Mouse (Mus musculus): ENCODE measurements at regions not wholly inside any gene's neighbourhood (a gene's known extent, or its start where the extent isn't known, plus 50 kb on each side); places are given as distances from the start of the nearest gene placed in this dataset.

- ATAC-seq (replicated peaks; ENCODE audit: insufficient number of reproducible peaks, low FRiP score, low TSS enrichment, poor library complexity, severe bottlenecking): no peak
These were observed 2828.7 kb downstream of the 9330182O14Rik start for GRCm38 (mm10) chr15:42962747-42963338.

GRCm38 (mm10) chr15:42965314-42965713 lies 2831.1 kb downstream of the 9330182O14Rik start:
- ATAC-seq (replicated peaks; ENCODE audit: insufficient number of reproducible peaks, low FRiP score, low TSS enrichment, poor library complexity, severe bottlenecking): no peak
